8 mouse cellular contexts compared by ENCODE assay signal in genomic region chr11:76290367-76290766, GRCm38 (mm10). TPM values are rescaled to one million over a fixed set of nuclear protein-coding genes. Genes with fewer than 3 reads are reported as not detected.
DNase-seq lines count a peak whose midpoint lies in the region; ATAC-seq and TF ChIP-seq lines count a peak whose summit lies in the region.

No protein-coding gene starts in this region.

- no peak for TF ChIP-seq CTCF in kidney, postnatal 0 days (IDR thresholded peaks at IDR 0.05; ENCODE audit: low read depth)

- no peak overlapping the region for H3K4me2 ChIP-seq in kidney, postnatal 0 days (ENCODE audit: low read length)
- no peak overlapping the region; the same call in 1 of the 2 replicates for H3K4me2 ChIP-seq in forebrain, embryonic 13.5 days

- 27% methylated on average over 11 of the region's 11 CpGs for WGBS in kidney, postnatal 0 days
- 20% methylated on average over 11 of the region's 11 CpGs for WGBS in forebrain, embryonic 13.5 days

- no peak overlapping the region for H3K4me3 ChIP-seq in kidney, postnatal 0 days (replicated peaks; ENCODE audit: low read depth, low read length)
- no peak overlapping the region for H3K4me3 ChIP-seq in forebrain, embryonic 13.5 days

- no peak overlapping the region for H3K9ac ChIP-seq in kidney, postnatal 0 days (ENCODE audit: low read depth, low read length)
- H3K9ac ChIP-seq in forebrain, embryonic 13.5 days: no peak overlapping the region

- peak; percentile 57 for DNase-seq in kidney, postnatal 0 days (ENCODE audit: low spot score)
- no peak for DNase-seq in kidney, adult 18-20 months
- peak; percentile 50 to 53 for DNase-seq in layer of hippocampus, postnatal 36 days
- peak; percentile 80 for DNase-seq in retina, embryonic 14.5 days (ENCODE audit: low spot score)
- no peak for DNase-seq in thymus, postnatal 25 days
- DNase-seq in spleen, postnatal 36 days (ENCODE audit: low spot score in 2 of 2): no peak
- no peak for DNase-seq in gastrocnemius, postnatal 4 days (ENCODE audit: low spot score in 2 of 2)

- H3K4me1 ChIP-seq in kidney, postnatal 0 days (replicated peaks; ENCODE audit: insufficient read depth, low read length): peaks cover 43% of the 10 kb centered on the region
- peaks cover 82% of the 10 kb centered on the region for H3K4me1 ChIP-seq in forebrain, embryonic 13.5 days

- no peaks in the 10 kb centered on the region for H3K9me3 ChIP-seq in kidney, postnatal 0 days (replicated peaks; ENCODE audit: low read length)
- no peaks in the 10 kb centered on the region for H3K9me3 ChIP-seq in forebrain, embryonic 13.5 days (replicated peaks)

- no peaks in the 10 kb centered on the region for H3K27me3 ChIP-seq in kidney, postnatal 0 days (ENCODE audit: insufficient read depth, low read length)
- H3K27me3 ChIP-seq in forebrain, embryonic 13.5 days: no peaks in the 10 kb centered on the region

- H3K36me3 ChIP-seq in kidney, postnatal 0 days (ENCODE audit: insufficient read depth, low read length): no peaks in the 10 kb centered on the region
- no peaks in the 10 kb centered on the region for H3K36me3 ChIP-seq in forebrain, embryonic 13.5 days (ENCODE audit: poor library complexity, severe bottlenecking)

- no peak for ATAC-seq in kidney, postnatal 0 days (replicated peaks; ENCODE audit: low FRiP score, low read depth)
- peak; percentile 82 for ATAC-seq in forebrain, embryonic 13.5 days

- H3K27ac ChIP-seq in kidney, postnatal 0 days: peak overlapping the region; percentile 68
- peak overlapping the region; percentile 82 for H3K27ac ChIP-seq in forebrain, embryonic 13.5 days

RNA-seq across cellular contexts. Expression of gene Glod4, which starts 46.8 kb away (rescaled TPM):
- 131 and 132 TPM in 2 replicates for polyA plus RNA-seq in kidney, postnatal 0 days (2015; fragmentation: Nextera tagmentation; extraction: Ambion mirVana)
- 129 and 133 TPM in 2 replicates for polyA plus RNA-seq in forebrain, embryonic 13.5 days (2015; fragmentation: Nextera tagmentation; extraction: Ambion mirVana)
- total RNA-seq in layer of hippocampus, postnatal 36 days (2021): 10 to 100 TPM; 51.6 to 59.4 TPM
- total RNA-seq in gastrocnemius, postnatal 4 days (2021): 10 to 100 TPM; 51.7 to 55.4 TPM

RNA-seq across cellular contexts. Expression of gene Mrm3, which starts 46.9 kb away (rescaled TPM):
- 20.8 and 21.2 TPM in 2 replicates for polyA plus RNA-seq in kidney, postnatal 0 days (2015; fragmentation: Nextera tagmentation; extraction: Ambion mirVana)
- polyA plus RNA-seq in forebrain, embryonic 13.5 days (2015; fragmentation: Nextera tagmentation; extraction: Ambion mirVana): 20.4 and 23.8 TPM in 2 replicates
- 10 to 100 TPM; 16.8 to 17.4 TPM for total RNA-seq in layer of hippocampus, postnatal 36 days (2021)
- 10 to 100 TPM; 12.9 to 14.8 TPM for total RNA-seq in gastrocnemius, postnatal 4 days (2021)

Comparison
In these comparisons a context has a peak if more than half of its experiments do, and no peak if none do; other contexts are left out.
1. DNase-seq: peak in kidney, postnatal 0 days (single experiment), layer of hippocampus, postnatal 36 days (2 of 2) and retina, embryonic 14.5 days (single experiment); none in kidney, adult 18-20 months (single experiment), thymus, postnatal 25 days (single experiment), spleen, postnatal 36 days (0 of 2) and gastrocnemius, postnatal 4 days (0 of 2).